Mouse (Mus musculus) liver, embryonic 16.5 days (tissue): ENCODE results near the gene Ngly1. TPM values are rescaled to one million over a fixed set of nuclear protein-coding genes. Genes with fewer than 3 reads are reported as not detected.

Source experiments
- ATAC-seq: fragments of 200-750 bp; cut with Nextera tagmentation; 2 replicates; pipeline ENCODE4 v1.8.0; 2017; ENCODE audit warnings: low read depth, mild to moderate bottlenecking, moderate number of reproducible peaks, moderate library complexity
- H3K27ac ChIP-seq: fragments of 300-500 bp; sonication (generic); 2 replicates; pipeline ENCODE4 v1.5.1; 2014; ENCODE audit warnings: mild to moderate bottlenecking, low read length
- H3K27me3 ChIP-seq: fragments of 300-500 bp; sonication (generic); 2 replicates; pipeline ENCODE4 v1.6.1; 2014; ENCODE audit warnings: low read depth, low read length, mixed read lengths; ENCODE audit not compliant: control insufficient read depth, insufficient read depth
- H3K36me3 ChIP-seq: fragments of 300-500 bp; sonication (generic); 2 replicates; pipeline ENCODE4 v1.6.1; 2014; ENCODE audit warnings: mild to moderate bottlenecking; ENCODE audit not compliant: control insufficient read depth, insufficient read depth
- H3K4me1 ChIP-seq: fragments of 300-500 bp; sonication (generic); 2 replicates; pipeline ENCODE4 v1.6.1; 2014; ENCODE audit warnings: low read depth, low read length, mixed read lengths; ENCODE audit not compliant: control insufficient read depth
- H3K4me2 ChIP-seq: fragments of 300-500 bp; sonication (generic); 2 replicates; pipeline ENCODE4 v1.6.1; 2014; ENCODE audit warnings: low read depth, low read length, mixed read lengths
- H3K4me3 ChIP-seq: fragments of 300-500 bp; sonication (generic); 2 replicates; pipeline ENCODE4 v1.5.1; 2014; ENCODE audit warnings: low read depth, mild to moderate bottlenecking, low read length
- H3K9ac ChIP-seq: fragments of 300-500 bp; sonication (generic); 2 replicates; pipeline ENCODE4 v1.6.1; 2014; ENCODE audit warnings: low read depth, low read length
- H3K9me3 ChIP-seq: fragments of 300-500 bp; sonication (generic); replicated peaks from 2 replicates; pipeline ENCODE4 v1.6.1; 2016; ENCODE audit warnings: low read length; ENCODE audit not compliant: control insufficient read depth
- WGBS: fragments of 180-500 bp; shearing (Covaris S2); extraction: QIAGEN DNeasy Blood & Tissue Kit; methylation state at CpG from one replicate; pipeline ENCODE4 v1.1.7; 2014; ENCODE audit not compliant: insufficient replicate concordance; 5-methylcytosine and 5-hydroxymethylcytosine counted together
- polyA plus RNA-seq: library from polyadenylated mRNA; unstranded; fragments of >200 nt; fragmentation: Nextera tagmentation; extraction: Ambion mirVana; gene quantifications from 2 replicates; pipeline ENCODE4 v1.2.1, GENCODE M21; 2015

The Ngly1 gene
- polyA plus RNA-seq, 1 experiment from 2014 or later, result 17.8 TPM

GRCm38 (mm10) chr14:16248603-16249157 lies 400 bp upstream of the Ngly1 start:
- WGBS, result 7% methylated on average over 9 of the region's 9 CpGs
- Histone ChIP-seq H3K36me3 (no peaks in the 10 kb centered on the region), H3K27ac (peak overlapping the region; percentile 67), H3K9me3 (no peaks in the 10 kb centered on the region), H3K9ac (peak overlapping the region; percentile 92), H3K4me2 (peak overlapping the region; percentile 78), H3K4me1 (peaks cover 45% of the 10 kb centered on the region), H3K4me3 (peak overlapping the region; percentile 81), H3K27me3 (no peaks in the 10 kb centered on the region)
- ATAC-seq, result no peak

- WGBS, result 48% methylated on average over 3 of the region's 3 CpGs
- no peak for ATAC-seq
- H3K9me3 ChIP-seq, result no peaks in the 10 kb centered on the region
- H3K4me3 ChIP-seq, result peak overlapping the region; percentile 81
- peak overlapping the region; percentile 92 for H3K9ac ChIP-seq
- H3K27me3 ChIP-seq, result no peaks in the 10 kb centered on the region
- H3K4me2 ChIP-seq, result peak overlapping the region; percentile 78
- H3K27ac ChIP-seq, result peak overlapping the region; percentile 94
- H3K36me3 ChIP-seq, result no peaks in the 10 kb centered on the region
- peaks cover 34% of the 10 kb centered on the region for H3K4me1 ChIP-seq
Measured at GRCm38 (mm10) chr14:16250099-16250498, 1.0 kb downstream of the Ngly1 start.

GRCm38 (mm10) chr14:16255745-16256144 lies 6.7 kb downstream of the Ngly1 start:
- WGBS, result 38% methylated on average over 3 of the region's 3 CpGs
- Histone ChIP-seq H3K4me3 (no peak overlapping the region), H3K9ac (no peak overlapping the region), H3K9me3 (no peaks in the 10 kb centered on the region), H3K4me2 (no peak overlapping the region), H3K27ac (0 out of 2 replicates have a peak overlapping the region, but pooled peaks have one; percentile 19), H3K27me3 (no peaks in the 10 kb centered on the region), H3K4me1 (peaks cover 5% of the 10 kb centered on the region), H3K36me3 (peaks cover 5% of the 10 kb centered on the region; the same call in 1 of the 2 replicates)
- no peak for ATAC-seq

GRCm38 (mm10) chr14:16256209-16256608 lies 7.1 kb downstream of the Ngly1 start:
- H3K4me1 ChIP-seq, result peaks cover 2% of the 10 kb centered on the region; the same call in 1 of the 2 replicates
- H3K36me3 ChIP-seq, result peaks cover 5% of the 10 kb centered on the region; the same call in 1 of the 2 replicates
- H3K4me2 ChIP-seq, result no peak overlapping the region
- no peak overlapping the region for H3K27ac ChIP-seq
- H3K4me3 ChIP-seq, result no peak overlapping the region
- no peaks in the 10 kb centered on the region for H3K27me3 ChIP-seq
- ATAC-seq, result no peak
- no peaks in the 10 kb centered on the region for H3K9me3 ChIP-seq
- WGBS, result 16% methylated on average over 2 of the region's 2 CpGs
- H3K9ac ChIP-seq, result no peak overlapping the region

- no peak overlapping the region for H3K27ac ChIP-seq
- no peak overlapping the region for H3K4me3 ChIP-seq
- WGBS, result 74% methylated on average over 6 of the region's 6 CpGs
- H3K36me3 ChIP-seq, result peaks cover 8% of the 10 kb centered on the region; the same call in 1 of the 2 replicates
- no peak overlapping the region for H3K4me2 ChIP-seq
- H3K27me3 ChIP-seq, result no peaks in the 10 kb centered on the region
- ATAC-seq, result no peak
- H3K9me3 ChIP-seq, result no peaks in the 10 kb centered on the region
- no peak overlapping the region for H3K9ac ChIP-seq
- peaks cover 2% of the 10 kb centered on the region; the same call in 1 of the 2 replicates for H3K4me1 ChIP-seq
Measured at GRCm38 (mm10) chr14:16260541-16260940, 11.5 kb downstream of the Ngly1 start.

GRCm38 (mm10) chr14:16261869-16262268 lies 12.8 kb downstream of the Ngly1 start:
- Histone ChIP-seq H3K36me3 (0 out of 2 replicates have a peak, but pooled peaks cover 5% of the 10 kb centered on the region), H3K9me3 (no peaks in the 10 kb centered on the region), H3K4me2 (no peak overlapping the region), H3K27me3 (no peaks in the 10 kb centered on the region), H3K9ac (no peak overlapping the region), H3K4me1 (no peaks in the 10 kb centered on the region), H3K4me3 (no peak overlapping the region), H3K27ac (no peak overlapping the region)
- WGBS, result 59% methylated on average over 3 of the region's 3 CpGs
- ATAC-seq, result no peak

- no peak for ATAC-seq
- H3K4me2 ChIP-seq, result no peak overlapping the region
- WGBS, result 80% methylated on average over 5 of the region's 5 CpGs
Measured at GRCm38 (mm10) chr14:16267028-16267427, 17.9 kb downstream of the Ngly1 start.

GRCm38 (mm10) chr14:16269776-16270175 lies 20.7 kb downstream of the Ngly1 start:
- no peak for ATAC-seq
- 76% methylated on average over 2 of the region's 2 CpGs for WGBS
- Histone ChIP-seq H3K4me2 (no peak overlapping the region), H3K4me1 (no peaks in the 10 kb centered on the region), H3K4me3 (no peak overlapping the region), H3K27ac (no peak overlapping the region), H3K9ac (no peak overlapping the region), H3K9me3 (no peaks in the 10 kb centered on the region), H3K27me3 (no peaks in the 10 kb centered on the region), H3K36me3 (peaks cover 3% of the 10 kb centered on the region)

More at GRCm38 (mm10) chr14:16267028-16267427, 17.9 kb downstream of the Ngly1 start:
- Histone ChIP-seq H3K9me3 (no peaks in the 10 kb centered on the region), H3K36me3 (no peaks in the 10 kb centered on the region; the same call in none of the 2 replicates), H3K4me1 (no peaks in the 10 kb centered on the region), H3K27me3 (no peaks in the 10 kb centered on the region), H3K4me3 (no peak overlapping the region), H3K27ac (no peak overlapping the region), H3K9ac (no peak overlapping the region)

GRCm38 (mm10) chr14:16273677-16274076 lies 24.6 kb downstream of the Ngly1 start:
- Histone ChIP-seq H3K36me3 (peaks cover 3% of the 10 kb centered on the region), H3K4me2 (no peak overlapping the region), H3K27ac (no peak overlapping the region), H3K9me3 (no peaks in the 10 kb centered on the region), H3K27me3 (no peaks in the 10 kb centered on the region), H3K9ac (no peak overlapping the region), H3K4me1 (no peaks in the 10 kb centered on the region), H3K4me3 (no peak overlapping the region)
- 83% methylated on average over 3 of the region's 3 CpGs for WGBS
- no peak for ATAC-seq
